Mouse (Mus musculus) embryonic fibroblast, embryonic 13.5 days (primary cell): Measurements from ENCODE around the gene Crybg1.

ENCODE experiments used
- CTCF ChIP-seq: IDR thresholded peaks from 2 replicates; pipeline ENCODE4 v1.5.1; 2011; ENCODE audit warnings: mild to moderate bottlenecking, control low read depth, low read length, moderate library complexity, borderline replicate concordance; ENCODE audit not compliant: insufficient read depth
- POLR2A ChIP-seq: IDR thresholded peaks from 2 replicates; pipeline ENCODE4 v1.6.1; 2011; ENCODE audit warnings: low read depth, mild to moderate bottlenecking, control low read depth, low read length, moderate library complexity

GRCm38 (mm10) chr10:44078799-44079521 is 69.7 kb downstream of the Crybg1 start:
- no peak for TF ChIP-seq CTCF
- no peak for TF ChIP-seq POLR2A
